Mouse (Mus musculus) CH12.LX (cell line): ENCODE results near the gene 5730522E02Rik. TPM values are rescaled to one million over a fixed set of nuclear protein-coding genes. Genes with fewer than 3 reads are reported as not detected.

ENCODE experiments used
- DNase-seq: peaks from one replicate; pipeline ENCODE4 v3.0.0-alpha.2; 2013; ENCODE audit errors: extremely low read depth
- H3K27ac ChIP-seq: 2 replicates; pipeline ENCODE4 v1.5.1; 2012; ENCODE audit warnings: low read depth, mild to moderate bottlenecking, control low read depth, moderate library complexity; ENCODE audit not compliant: insufficient read depth
- H3K27me3 ChIP-seq: replicated peaks from 2 replicates; pipeline ENCODE3; 2012; ENCODE audit warnings: inconsistent platforms
- H3K36me3 ChIP-seq, 2 experiments: replicated peaks in 1 of 2; 2 replicates each; pipeline versions ENCODE3 to v1.6.1; 2012; ENCODE audit warnings: inconsistent platforms in 1 of 2, low read length in 1 of 2, mild to moderate bottlenecking in 1 of 2, mixed read lengths in 1 of 2, moderate library complexity in 1 of 2; ENCODE audit not compliant: control insufficient read depth in 1 of 2, insufficient read depth in 1 of 2
- H3K4me1 ChIP-seq, 2 experiments: 2 replicates each; pipeline ENCODE4 v1.6.1; 2012; ENCODE audit warnings: inconsistent platforms in 1 of 2, moderate library complexity in 1 of 2; ENCODE audit not compliant: insufficient read depth in 2 of 2, control insufficient read depth in 1 of 2
- H3K4me2 ChIP-seq: 2 replicates; pipeline ENCODE4 v1.6.1; 2012; ENCODE audit warnings: low read depth, mild to moderate bottlenecking, control low read depth; ENCODE audit not compliant: poor library complexity, insufficient read depth, severe bottlenecking
- H3K4me3 ChIP-seq, 3 experiments: fragments of 150-350 bp in 1 of 3; sonication (generic) in 1 of 3; replicated peaks in 1 of 3; 2 replicates each; pipeline versions ENCODE3 to v1.5.1; 2011 to 2012; ENCODE audit warnings: low read depth in 2 of 3, low read length in 2 of 3, mild to moderate bottlenecking in 2 of 3, moderate library complexity in 2 of 3, control low read depth in 1 of 3, improper control_type of control experiment in 1 of 3, inconsistent platforms in 1 of 3, mixed read lengths in 1 of 3; ENCODE audit not compliant: poor library complexity in 1 of 3
- H3K79me2 ChIP-seq: replicated peaks from 2 replicates; pipeline ENCODE4 v1.6.1; 2012; ENCODE audit warnings: mild to moderate bottlenecking, moderate library complexity; ENCODE audit not compliant: control insufficient read depth, poor library complexity, insufficient read depth, severe bottlenecking; ENCODE audit errors: extremely low read depth
- H3K9ac ChIP-seq: 2 replicates; pipeline ENCODE4 v1.6.1; 2012; ENCODE audit warnings: low read depth, mild to moderate bottlenecking, control low read depth, moderate library complexity; ENCODE audit not compliant: insufficient read depth
- H3K9me3 ChIP-seq: replicated peaks from 2 replicates; pipeline ENCODE3; 2012; ENCODE audit warnings: low read length, inconsistent platforms, mixed read lengths
- BHLHE40 ChIP-seq: IDR thresholded peaks from 2 replicates; pipeline ENCODE4 v1.6.1; 2011; ENCODE audit warnings: mild to moderate bottlenecking, low read depth, low read length, improper control_type of control experiment
- CHD2 ChIP-seq: IDR thresholded peaks from 2 replicates; pipeline ENCODE4 v1.6.1; 2011; ENCODE audit warnings: low read length, improper control_type of control experiment
- ELF1 ChIP-seq: IDR thresholded peaks from 2 replicates; pipeline ENCODE4 v1.6.1; 2014; ENCODE audit warnings: low read depth, mild to moderate bottlenecking, inconsistent platforms, low read length, improper control_type of control experiment
- KAT2A ChIP-seq: IDR thresholded peaks from 2 replicates; pipeline ENCODE4 v1.6.1; 2012; ENCODE audit warnings: low read length, improper control_type of control experiment, inconsistent platforms; ENCODE audit not compliant: insufficient replicate concordance
- MAX ChIP-seq: IDR thresholded peaks from 2 replicates; pipeline ENCODE4 v1.6.1; 2011; ENCODE audit warnings: low read length, improper control_type of control experiment
- MEF2A ChIP-seq: IDR thresholded peaks from 2 replicates; pipeline ENCODE4 v1.6.1; 2014; ENCODE audit warnings: low read depth, mild to moderate bottlenecking, inconsistent platforms, low read length, improper control_type of control experiment, borderline replicate concordance
- MXI1 ChIP-seq: IDR thresholded peaks from 2 replicates; pipeline ENCODE4 v1.6.1; 2011; ENCODE audit warnings: mild to moderate bottlenecking, low read depth, low read length, improper control_type of control experiment
- NELFE ChIP-seq: IDR thresholded peaks from 2 replicates; pipeline ENCODE4 v1.6.1; 2011; ENCODE audit warnings: low read depth, low read length, improper control_type of control experiment
- RCOR1 ChIP-seq: conservative IDR thresholded peaks from 2 replicates; pipeline ENCODE4 v1.6.1; 2012; ENCODE audit warnings: low read depth, mild to moderate bottlenecking, inconsistent platforms, low read length, improper control_type of control experiment
- SMC3 ChIP-seq: IDR thresholded peaks from 2 replicates; pipeline ENCODE4 v1.6.1; 2011; ENCODE audit warnings: low read depth, low read length, improper control_type of control experiment
- TBP ChIP-seq: conservative IDR thresholded peaks from 2 replicates; pipeline ENCODE4 v1.6.1; 2011; ENCODE audit warnings: low read depth, low read length, improper control_type of control experiment
- UBTF ChIP-seq: IDR thresholded peaks from 2 replicates; pipeline ENCODE4 v1.6.1; 2012; ENCODE audit warnings: low read depth, mild to moderate bottlenecking, inconsistent platforms, low read length, improper control_type of control experiment, moderate library complexity
- USF1 ChIP-seq: IDR thresholded peaks from 2 replicates; pipeline ENCODE4 v1.6.1; 2014; ENCODE audit warnings: low read depth, mild to moderate bottlenecking, inconsistent platforms, low read length, improper control_type of control experiment
- ZC3H11A ChIP-seq: IDR thresholded peaks from 2 replicates; pipeline ENCODE4 v1.6.1; 2012; ENCODE audit warnings: low read depth, mild to moderate bottlenecking, inconsistent platforms, low read length, improper control_type of control experiment
- ZNF384 ChIP-seq: IDR thresholded peaks from 2 replicates; pipeline ENCODE4 v1.6.1; 2012; ENCODE audit warnings: low read depth, low read length, improper control_type of control experiment, inconsistent platforms
- dilution Hi-C: fragments of 300-500 bp; cut with MboI; formaldehyde crosslinking; loops from 2 replicates; pipeline ENCODE4 v1.14.3; 2020; ENCODE audit warnings: low sequenced_read_pairs; ENCODE audit not compliant: extremely low pct_unique_long_range_greater_than_20kb, extremely low pct_ligation_motif_present
- in situ Hi-C: fragments of 300-500 bp; cut with MboI; formaldehyde crosslinking; loops from 3 replicates; pipeline ENCODE4 v1.14.3; 2019; ENCODE audit warnings: low sequenced_read_pairs, low pct_ligation_motif_present, low pct_unique_long_range_greater_than_20kb, mixed read lengths
- polyA plus RNA-seq: library from polyadenylated mRNA; unstranded; fragments of >175 nt; gene quantifications from 2 replicates; pipeline ENCODE4 v1.2.1, GENCODE M21; 2012; ENCODE audit warnings: low read depth; ENCODE audit not compliant: insufficient read length
- total RNA-seq, 2 experiments: library from RNA; depleted of rRNA; stranded (reverse); fragments of 300-350 nt in 1 of 2; fragments of >200 nt in 1 of 2; gene quantifications; 2 replicates each; pipeline ENCODE4 v1.2.3; 2012 to 2014

The 5730522E02Rik gene
- total and polyA plus RNA-seq, 3 experiments, result not detected

DNA sequence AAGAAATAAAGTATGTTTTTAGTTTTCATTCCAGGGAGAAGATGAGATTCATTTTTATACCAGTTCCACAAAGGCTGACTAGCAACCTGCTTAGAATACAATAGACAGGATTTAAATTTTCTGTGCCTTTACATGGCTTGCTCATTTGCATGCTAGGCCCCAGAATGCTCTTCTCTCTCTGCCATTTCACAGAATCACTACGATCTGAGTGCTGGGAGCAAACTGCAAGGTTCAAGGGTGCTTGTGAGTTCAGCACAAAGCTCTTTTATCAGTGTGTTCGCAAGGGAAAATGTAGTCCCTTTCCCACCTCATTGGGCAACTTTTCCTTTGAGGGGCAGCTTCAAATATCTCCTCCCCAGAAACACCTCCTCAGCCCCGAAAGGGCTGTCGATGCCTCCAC, 107.7 kb downstream of the 5730522E02Rik start:
- H3K4me1 ChIP-seq, result no peaks in the 10 kb centered on the region
- H3K27ac ChIP-seq, result no peak overlapping the region
- TF ChIP-seq UBTF, result no peak
- no peak for TF ChIP-seq RCOR1
- H3K9me3 ChIP-seq, result no peaks in the 10 kb centered on the region
- no peak overlapping the region for H3K4me3 ChIP-seq
- H3K79me2 ChIP-seq, result no peaks in the 10 kb centered on the region; the same call in 1 of the 2 replicates
- no peak overlapping the region; the same call in 1 of the 2 replicates for H3K9ac ChIP-seq
- dilution Hi-C loops, result no loop called here
- no peaks in the 10 kb centered on the region for H3K27me3 ChIP-seq
- no peak for DNase-seq
- H3K4me2 ChIP-seq, result no peak overlapping the region; the same call in 1 of the 2 replicates
- in situ Hi-C loops, result no loop called here
- H3K36me3 ChIP-seq, result no peaks in the 10 kb centered on the region

DNA sequence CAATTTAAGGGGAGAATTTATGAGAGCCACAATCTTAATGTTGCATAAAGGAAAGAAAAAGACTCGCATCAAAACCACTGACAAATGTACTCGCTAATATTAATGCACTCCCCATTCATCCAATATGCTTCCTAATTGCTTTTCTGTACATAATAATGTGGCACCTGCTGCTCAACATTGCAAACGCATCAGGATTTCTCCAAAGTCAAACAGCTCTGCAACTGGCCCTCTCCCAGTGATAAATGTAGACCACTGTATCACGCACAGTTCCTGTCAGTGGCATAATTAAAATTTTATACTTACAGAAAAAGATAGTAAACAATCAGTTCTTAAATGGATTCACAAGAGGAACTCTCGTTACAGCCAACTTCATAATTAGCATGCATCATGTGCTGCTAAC, 110.5 kb downstream of the 5730522E02Rik start:
- Histone ChIP-seq H3K27ac (no peak overlapping the region), H3K4me3 (no peak overlapping the region), H3K9me3 (no peaks in the 10 kb centered on the region)
- no peak for TF ChIP-seq UBTF
- no peak for TF ChIP-seq ELF1
- no peak for TF ChIP-seq TBP
- no peak for TF ChIP-seq ZNF384
- no peak for TF ChIP-seq BHLHE40
- no peak for TF ChIP-seq RCOR1
- TF ChIP-seq USF1, result no peak
- no peak for TF ChIP-seq ZC3H11A
- no peak for TF ChIP-seq SMC3
- no peak for TF ChIP-seq MEF2A
- TF ChIP-seq NELFE, result no peak
- TF ChIP-seq MXI1, result no peak
- no peak for TF ChIP-seq KAT2A
- TF ChIP-seq, all 38 proteins: peak for 0
- H3K79me2 ChIP-seq, result no peaks in the 10 kb centered on the region
- no peaks in the 10 kb centered on the region for H3K4me1 ChIP-seq
- no peak for DNase-seq
- H3K4me2 ChIP-seq, result no peak overlapping the region
- H3K9ac ChIP-seq, result no peak overlapping the region
- no peaks in the 10 kb centered on the region for H3K27me3 ChIP-seq
- in situ Hi-C loops, result no loop called here
- dilution Hi-C loops, result no loop called here
- no peaks in the 10 kb centered on the region for H3K36me3 ChIP-seq

GRCm38 (mm10) chr11:26098933-26099332, 111.6 kb downstream of the 5730522E02Rik start:
- Histone ChIP-seq H3K4me3 (no peak overlapping the region), H3K27me3 (no peaks in the 10 kb centered on the region), H3K36me3 (no peaks in the 10 kb centered on the region), H3K9me3 (no peaks in the 10 kb centered on the region), H3K4me1 (no peaks in the 10 kb centered on the region), H3K27ac (no peak overlapping the region), H3K79me2 (no peaks in the 10 kb centered on the region), H3K9ac (no peak overlapping the region), H3K4me2 (no peak overlapping the region)
- DNase-seq, result no peak
- dilution Hi-C loops, result no loop called here
- in situ Hi-C loops, result no loop called here
- TF ChIP-seq RCOR1 (no peak), MAX (no peak), MEF2A (no peak), CHD2 (no peak)
